ENCODE assay signal across 12 mouse cellular contexts in genomic region chr13:6642453-6642852, GRCm38 (mm10). TPM values are rescaled to one million over a fixed set of nuclear protein-coding genes. Genes with fewer than 3 reads are reported as not detected.
DNase-seq lines count a peak whose midpoint lies in the region; ATAC-seq and TF ChIP-seq lines count a peak whose summit lies in the region.
"Had no signal": no experiment of that assay in that cellular context is flagged by ENCODE, and none has a peak within 500 bp of the region (broad histone marks: within the 10 kb centered on the region; RNA-seq: fewer than 3 reads in every experiment).

No protein-coding gene starts in this region.

- peaks cover 5% of the 10 kb centered on the region; the same call in 1 of the 2 replicates for H3K36me3 ChIP-seq in intestine, postnatal 0 days (ENCODE audit: control insufficient read depth, insufficient read depth)
- no peaks in the 10 kb centered on the region for H3K36me3 ChIP-seq in forebrain, embryonic 14.5 days (ENCODE audit: control insufficient read depth, insufficient read depth, low read length)
- H3K36me3 ChIP-seq: embryonic facial prominence, embryonic 10.5 days had no signal

- WGBS in bone marrow, adult 2 months, result 42% methylated on average over 5 of the region's 5 CpGs
- WGBS in intestine, postnatal 0 days, result 47% methylated on average over 5 of the region's 5 CpGs
- 91% methylated on average over 5 of the region's 5 CpGs for WGBS in forebrain, embryonic 14.5 days

- H3K4me2 ChIP-seq in intestine, postnatal 0 days (replicated peaks; ENCODE audit: low read depth), result no peak overlapping the region
- no peak overlapping the region for H3K4me2 ChIP-seq in forebrain, embryonic 14.5 days (ENCODE audit: low read length)
- H3K4me2 ChIP-seq: lung, embryonic 14.5 days had no signal

- peak; percentile 66 for DNase-seq in 3134 (ENCODE audit: extremely low read depth, insufficient read length, low spot score)
- peak; percentile 31 to 43 for DNase-seq in B cell, adult 2 months
- no peak for DNase-seq in urinary bladder, adult 18-20 months (ENCODE audit: low spot score in 2 of 2)
- no peak for DNase-seq in forebrain, embryonic 14.5 days (ENCODE audit: low spot score)
- no peak for DNase-seq in left cerebral cortex, postnatal 14 days (ENCODE audit: low spot score in 2 of 2)
- DNase-seq in gastrocnemius, postnatal 25 days, result no peak
- DNase-seq: gastrocnemius, postnatal 10 days; layer of hippocampus, postnatal 36 days; lung, embryonic 14.5 days had no signal

- TF ChIP-seq CTCF in bone marrow, adult 2 months (IDR thresholded peaks at IDR 0.05; ENCODE audit: control insufficient read depth, insufficient read depth, low read length), result no peak
- TF ChIP-seq CTCF in intestine, postnatal 0 days (IDR thresholded peaks at IDR 0.05; ENCODE audit: low read depth), result no peak

- TF ChIP-seq POLR2A in bone marrow, adult 2 months (IDR thresholded peaks at IDR 0.05; ENCODE audit: borderline replicate concordance, control insufficient read depth, low read depth, low read length), result no peak

- H3K9ac ChIP-seq in intestine, postnatal 0 days (ENCODE audit: low read depth, low read length), result no peak overlapping the region
- H3K9ac ChIP-seq in forebrain, embryonic 14.5 days (ENCODE audit: low read length), result no peak overlapping the region
- H3K9ac ChIP-seq: lung, embryonic 14.5 days had no signal

- peak overlapping the region; percentile 38 for H3K27ac ChIP-seq in bone marrow, adult 2 months (ENCODE audit: control insufficient read depth, insufficient read depth, low read depth, low read length, poor library complexity)
- peak overlapping the region; percentile 51 for H3K27ac ChIP-seq in intestine, postnatal 0 days (ENCODE audit: low read depth, low read length)
- no peak overlapping the region for H3K27ac ChIP-seq in forebrain, embryonic 14.5 days (ENCODE audit: low read depth, low read length)
- H3K27ac ChIP-seq: embryonic facial prominence, embryonic 10.5 days had no signal

- no peak overlapping the region for H3K4me3 ChIP-seq in bone marrow, adult 2 months (replicated peaks; ENCODE audit: control insufficient read depth, low read depth, low read length)
- no peak overlapping the region for H3K4me3 ChIP-seq in intestine, postnatal 0 days (ENCODE audit: low read depth, low read length)
- no peak overlapping the region for H3K4me3 ChIP-seq in forebrain, embryonic 14.5 days (ENCODE audit: low read depth, low read length)
- H3K4me3 ChIP-seq: embryonic facial prominence, embryonic 10.5 days had no signal

- H3K4me1 ChIP-seq in bone marrow, adult 2 months (ENCODE audit: control insufficient read depth, insufficient read depth, low read length), result peaks cover 5% of the 10 kb centered on the region
- peaks cover 10% of the 10 kb centered on the region for H3K4me1 ChIP-seq in intestine, postnatal 0 days (replicated peaks; ENCODE audit: control insufficient read depth, insufficient read depth, low read length)
- H3K4me1 ChIP-seq in forebrain, embryonic 14.5 days (ENCODE audit: control insufficient read depth, insufficient read depth, low read length), result 0 out of 2 replicates have a peak, but pooled peaks cover 7% of the 10 kb centered on the region

- H3K27me3 ChIP-seq in intestine, postnatal 0 days (replicated peaks; ENCODE audit: control insufficient read depth, insufficient read depth, low read length), result no peaks in the 10 kb centered on the region
- no peaks in the 10 kb centered on the region for H3K27me3 ChIP-seq in forebrain, embryonic 14.5 days (replicated peaks; ENCODE audit: control insufficient read depth, insufficient read depth, low read length)

- intact Hi-C loops in left cerebral cortex, postnatal 14 days (cut with DNase I), result no loop called here

- ATAC-seq in intestine, postnatal 0 days, result peak; percentile 59
- no peak for ATAC-seq in forebrain, embryonic 14.5 days

- no peaks in the 10 kb centered on the region for H3K9me3 ChIP-seq in intestine, postnatal 0 days (ENCODE audit: control insufficient read depth)
- H3K9me3 ChIP-seq in forebrain, embryonic 14.5 days (replicated peaks; ENCODE audit: control insufficient read depth, low read length), result no peaks in the 10 kb centered on the region
- H3K9me3 ChIP-seq: embryonic facial prominence, embryonic 10.5 days had no signal

RNA-seq across cellular contexts. Expression of gene Pfkp, which starts 6.1 kb away (rescaled TPM):
- polyA plus RNA-seq in bone marrow, adult 2 months (2011; ENCODE audit: insufficient read depth, insufficient read length, low replicate concordance, missing spikeins), result 13.6 and 20.9 TPM in 2 replicates
- polyA plus RNA-seq in intestine, postnatal 0 days (2015; fragmentation: Nextera tagmentation; extraction: Ambion mirVana), result 75.7 and 77.6 TPM in 2 replicates
- polyA plus RNA-seq in forebrain, embryonic 14.5 days (2014; fragmentation: Nextera tagmentation; extraction: Ambion mirVana), result 66.2 and 114 TPM in 2 replicates
- total RNA-seq in left cerebral cortex, postnatal 14 days (2021), result 100 to 1,000 TPM; 260 to 273 TPM
- total RNA-seq in gastrocnemius, postnatal 25 days (2021), result 1 to 10 TPM; 4.8 to 5.1 TPM

Comparison
In these comparisons a context has a peak if more than half of its experiments do, and no peak if none do; other contexts are left out.
1. DNase-seq: peak in 3134 (single experiment) and B cell, adult 2 months (2 of 2); none in urinary bladder, adult 18-20 months (0 of 2), forebrain, embryonic 14.5 days (single experiment), left cerebral cortex, postnatal 14 days (0 of 2) and gastrocnemius, postnatal 25 days (single experiment).